Mouse (Mus musculus) MEL (cell line): ENCODE results near the gene Adgrf5. TPM values are rescaled to one million over a fixed set of nuclear protein-coding genes. Genes with fewer than 3 reads are reported as not detected.

Experiments
- DNase-seq: peaks from one replicate; pipeline ENCODE4 v3.0.0; 2011; ENCODE audit warnings: low read depth, low spot score
- H3K27ac ChIP-seq: 2 replicates; pipeline ENCODE4 v1.5.1; 2012; ENCODE audit warnings: low read depth, mild to moderate bottlenecking, control low read depth, low read length, moderate library complexity; ENCODE audit not compliant: control insufficient read depth
- H3K27me3 ChIP-seq, 2 experiments: fragments of 150-350 bp in 1 of 2; sonication (generic) in 1 of 2; 2 replicates each; pipeline ENCODE4 v1.6.1; 2012; ENCODE audit warnings: low read length in 2 of 2, mild to moderate bottlenecking in 2 of 2, improper control_type of control experiment in 1 of 2, moderate library complexity in 1 of 2; ENCODE audit not compliant: insufficient read depth in 2 of 2, control insufficient read depth in 1 of 2
- H3K36me3 ChIP-seq, 2 experiments: 2 replicates each; pipeline ENCODE4 v1.6.1; 2012 to 2014; ENCODE audit warnings: low read length in 2 of 2, improper control_type of control experiment in 1 of 2, inconsistent platforms in 1 of 2, mild to moderate bottlenecking in 1 of 2; ENCODE audit not compliant: insufficient read depth in 2 of 2, control insufficient read depth in 1 of 2
- H3K4me1 ChIP-seq, 2 experiments: fragments of 150-350 bp in 1 of 2; sonication (generic) in 1 of 2; 2 replicates each; pipeline ENCODE4 v1.6.1; 2012; ENCODE audit warnings: low read length in 2 of 2, improper control_type of control experiment in 1 of 2, mild to moderate bottlenecking in 1 of 2; ENCODE audit not compliant: insufficient read depth in 2 of 2, control insufficient read depth in 1 of 2
- H3K4me3 ChIP-seq, 2 experiments: fragments of 150-350 bp in 1 of 2; sonication (generic) in 1 of 2; 2 replicates each; pipeline ENCODE4 v1.5.1; 2012; ENCODE audit warnings: low read depth in 2 of 2, low read length in 2 of 2, mild to moderate bottlenecking in 2 of 2, moderate library complexity in 2 of 2, control low read depth in 1 of 2, improper control_type of control experiment in 1 of 2; ENCODE audit not compliant: control insufficient read depth in 1 of 2, insufficient read depth in 1 of 2
- H3K79me2 ChIP-seq: 2 replicates; pipeline ENCODE4 v1.6.1; 2012; ENCODE audit warnings: mild to moderate bottlenecking, low read length, moderate library complexity; ENCODE audit not compliant: control insufficient read depth, poor library complexity, insufficient read depth
- H3K9ac ChIP-seq: 2 replicates; pipeline ENCODE4 v1.6.1; 2012; ENCODE audit warnings: low read depth, mild to moderate bottlenecking, control low read depth, low read length, moderate library complexity; ENCODE audit not compliant: control insufficient read depth, poor library complexity, severe bottlenecking
- H3K9me3 ChIP-seq: fragments of 150-350 bp; sonication (generic); replicated peaks from 2 replicates; pipeline ENCODE4 v1.6.1; 2012; ENCODE audit warnings: mild to moderate bottlenecking, low read length, improper control_type of control experiment, moderate library complexity; ENCODE audit not compliant: insufficient read depth
- E2F4 ChIP-seq: IDR thresholded peaks from 2 replicates; pipeline ENCODE4 v1.6.1; 2011; ENCODE audit warnings: low read depth, low read length, improper control_type of control experiment, borderline replicate concordance
- GATA1 ChIP-seq: IDR thresholded peaks from 2 replicates; pipeline ENCODE4 v1.6.1; 2011; ENCODE audit warnings: low read depth, low read length, improper control_type of control experiment
- HCFC1 ChIP-seq: IDR thresholded peaks from 2 replicates; pipeline ENCODE4 v1.6.1; 2012; ENCODE audit warnings: low read depth, mild to moderate bottlenecking, inconsistent platforms, low read length, improper control_type of control experiment, moderate library complexity
- MAFK ChIP-seq: IDR thresholded peaks from 2 replicates; pipeline ENCODE4 v1.6.1; 2011; ENCODE audit warnings: low read depth, mild to moderate bottlenecking, low read length, improper control_type of control experiment, borderline replicate concordance
- MEF2A ChIP-seq: IDR thresholded peaks from 2 replicates; pipeline ENCODE4 v1.6.1; 2014; ENCODE audit warnings: low read depth, mild to moderate bottlenecking, inconsistent platforms, low read length, improper control_type of control experiment; ENCODE audit not compliant: poor library complexity, insufficient replicate concordance, severe bottlenecking; ENCODE audit errors: extremely low read depth
- MYC ChIP-seq: IDR thresholded peaks from 2 replicates; pipeline ENCODE4 v1.6.1; 2011; ENCODE audit warnings: low read depth, mild to moderate bottlenecking, low read length, improper control_type of control experiment, moderate library complexity
- NELFE ChIP-seq: IDR thresholded peaks from 2 replicates; pipeline ENCODE4 v1.6.1; 2011; ENCODE audit warnings: low read depth, low read length, improper control_type of control experiment
- NRF1 ChIP-seq: IDR thresholded peaks from 2 replicates; pipeline ENCODE4 v1.6.1; 2014; ENCODE audit warnings: low read depth, mild to moderate bottlenecking, inconsistent platforms, low read length, improper control_type of control experiment, moderate library complexity; ENCODE audit not compliant: poor library complexity, insufficient read depth, severe bottlenecking
- POLR2AphosphoS2 ChIP-seq: IDR thresholded peaks from 2 replicates; pipeline ENCODE4 v1.6.1; 2011; ENCODE audit warnings: low read length, improper control_type of control experiment
- POLR2AphosphoS5 ChIP-seq: IDR thresholded peaks from 2 replicates; pipeline ENCODE4 v1.6.1; 2012; ENCODE audit warnings: low read depth, borderline replicate concordance, mild to moderate bottlenecking, inconsistent platforms, low read length, moderate library complexity, mixed read lengths
- UBTF ChIP-seq: IDR thresholded peaks from 2 replicates; pipeline ENCODE4 v1.6.1; 2012; ENCODE audit warnings: low read depth, mild to moderate bottlenecking, inconsistent platforms, low read length, improper control_type of control experiment, moderate library complexity, borderline replicate concordance; ENCODE audit not compliant: insufficient read depth
- polyA plus RNA-seq, 2 experiments: library from polyadenylated mRNA; stranded (reverse) in 1 of 2; unstranded in 1 of 2; fragments of >175 nt in 1 of 2; fragments of >200 nt in 1 of 2; gene quantifications; 2 replicates each; pipeline versions ENCODE4 v1.2.1 to v1.2.4; 2012; ENCODE audit warnings: low replicate concordance in 2 of 2, low read depth in 1 of 2; ENCODE audit not compliant: insufficient read length in 2 of 2, insufficient read depth in 1 of 2, missing spikeins in 1 of 2
- total RNA-seq: library from RNA; depleted of rRNA; stranded (reverse); fragments of 300-350 nt; gene quantifications from 2 replicates; pipeline ENCODE4 v1.2.3, GENCODE M21; 2012; rRNA removed

Gene Adgrf5
- total and polyA plus RNA-seq, 3 experiments = not detected

- TF ChIP-seq UBTF = no peak
- TF ChIP-seq POLR2AphosphoS5 = no peak
- no peak for TF ChIP-seq POLR2AphosphoS2
- TF ChIP-seq NELFE = no peak
- no peak for TF ChIP-seq GATA1
- TF ChIP-seq NRF1 = no peak
- no peak for TF ChIP-seq E2F4
- Histone ChIP-seq H3K79me2 (no peaks in the 10 kb centered on the region), H3K4me1 (no peaks in the 10 kb centered on the region), H3K27ac (no peak overlapping the region), H3K27me3 (no peaks in the 10 kb centered on the region), H3K9me3 (no peaks in the 10 kb centered on the region), H3K4me3 (no peak overlapping the region), H3K36me3 (no peaks in the 10 kb centered on the region), H3K9ac (no peak overlapping the region)
- DNase-seq = no peak
Measured at GRCm38 (mm10) chr17:43503861-43504593, 143.8 kb downstream of the Adgrf5 start.

DNA sequence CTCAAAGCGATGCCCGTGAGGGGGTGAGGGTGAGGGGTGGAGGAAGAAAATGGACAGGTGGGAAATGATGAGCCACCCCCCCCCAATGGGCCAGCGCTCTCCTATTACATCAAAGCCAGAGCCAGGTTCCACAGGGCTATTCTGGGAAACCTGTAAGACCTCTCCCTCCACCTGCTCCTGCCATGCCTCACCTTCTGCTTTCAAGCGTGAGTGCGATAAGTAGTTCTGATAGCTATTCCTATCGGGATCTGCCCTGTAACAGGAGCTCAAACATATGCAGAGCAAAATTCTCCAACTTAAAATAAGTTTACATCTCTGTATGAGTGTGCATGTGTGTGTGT, 144.3 kb downstream of the Adgrf5 start:
- Histone ChIP-seq H3K27ac (no peak overlapping the region), H3K9ac (no peak overlapping the region), H3K36me3 (no peaks in the 10 kb centered on the region), H3K79me2 (no peaks in the 10 kb centered on the region), H3K27me3 (no peaks in the 10 kb centered on the region), H3K4me3 (no peak overlapping the region), H3K4me1 (no peaks in the 10 kb centered on the region), H3K9me3 (no peaks in the 10 kb centered on the region)
- no peak for DNase-seq
- TF ChIP-seq MAFK (no peak), HCFC1 (no peak), MYC (no peak), NRF1 (no peak), MEF2A (no peak)

Other genes starting within 250 kb of the Adgrf5 start
- not detected in 2 replicates for gene Adgrf1, start 90.1 kb upstream of the Adgrf5 start, total RNA-seq
- not detected for gene Adgrf1, start 90.1 kb upstream of the Adgrf5 start, polyA plus RNA-seq
- not detected in 2 replicates for gene Mep1a, start 142.4 kb downstream of the Adgrf5 start, total RNA-seq
- not detected for gene Mep1a, start 142.4 kb downstream of the Adgrf5 start, polyA plus RNA-seq
- gene Ankrd66, start 183.2 kb downstream of the Adgrf5 start, total RNA-seq = not detected in 2 replicates
- gene Ankrd66, start 183.2 kb downstream of the Adgrf5 start, polyA plus RNA-seq = not detected
- gene Pla2g7, start 207.6 kb downstream of the Adgrf5 start, total RNA-seq = not detected in 2 replicates
- not detected for gene Pla2g7, start 207.6 kb downstream of the Adgrf5 start, polyA plus RNA-seq